Mouse (Mus musculus): Measurements from ENCODE around the gene Olfr1204.

The Olfr1204 gene

GRCm38 (mm10) chr2:88848992-88849391 lies at the start of gene Olfr1204:
Gene Olfr1204, plus strand, starts transcription at chr2:88849292.
- no peak for DNase-seq (ENCODE audit: low spot score)

GRCm38 (mm10) chr2:88814196-88814595 lies 34.9 kb upstream of the Olfr1204 start, which contains the start of gene Olfr1202:
Gene Olfr1202, plus strand, starts transcription at chr2:88814496.
- DNase-seq (ENCODE audit: low spot score): no peak

GRCm38 (mm10) chr2:88829437-88829836 lies 19.7 kb upstream of the Olfr1204 start, which contains the start of gene Olfr1205:
Gene Olfr1205, plus strand, starts transcription at chr2:88829737.
- no peak for DNase-seq (ENCODE audit: low spot score)

- no peak for DNase-seq (ENCODE audit: low spot score)
Observed at GRCm38 (mm10) chr2:88838477-88838876, 10.6 kb upstream of the Olfr1204 start.

GRCm38 (mm10) chr2:88862931-88863330 lies 13.8 kb downstream of the Olfr1204 start, which contains the start of gene Olfr1206:
Gene Olfr1206, plus strand, starts transcription at chr2:88863231.
- DNase-seq (ENCODE audit: low spot score): no peak

- no peak for DNase-seq (ENCODE audit: low spot score)
Observed at GRCm38 (mm10) chr2:88902211-88902610, 53.1 kb downstream of the Olfr1204 start, which contains the start of gene Olfr1208. Gene Olfr1208, minus strand, starts transcription at chr2:88902311.
